Mouse (Mus musculus) E14TG2a.4 (cell line): ENCODE measurements at regions not wholly inside any gene's neighbourhood (a gene's known extent, or its start where the extent isn't known, plus 50 kb on each side); places are given as distances from the start of the nearest gene placed in this dataset.

Source experiments
- H3K27me3 ChIP-seq: 2 replicates; pipeline ENCODE4 v1.6.1; 2014; ENCODE audit warnings: low read length, control low read depth; ENCODE audit not compliant: insufficient read depth
- H3K36me3 ChIP-seq: 2 replicates; pipeline ENCODE4 v1.6.1; 2014; ENCODE audit warnings: low read length, control low read depth; ENCODE audit not compliant: insufficient read depth
- H3K4me1 ChIP-seq: replicated peaks from 2 replicates; pipeline ENCODE4 v1.6.1; 2014; ENCODE audit warnings: low read depth, low read length, control low read depth
- H3K4me3 ChIP-seq: replicated peaks from 2 replicates; pipeline ENCODE4 v1.5.1; 2014; ENCODE audit warnings: mild to moderate bottlenecking, low read length
- H3K9me3 ChIP-seq: 2 replicates; pipeline ENCODE4 v1.6.1; 2014; ENCODE audit warnings: low read length, control low read depth
- CTCF ChIP-seq: conservative IDR thresholded peaks from 2 replicates; pipeline ENCODE4 v1.5.1; 2014; ENCODE audit warnings: low read length
- NANOG ChIP-seq: IDR thresholded peaks from 2 replicates; pipeline ENCODE4 v1.6.1; 2014; ENCODE audit warnings: borderline replicate concordance, low read length, mixed read lengths
- POU5F1 ChIP-seq: IDR thresholded peaks from 2 replicates; pipeline ENCODE4 v1.6.1; 2014; ENCODE audit warnings: low read length, borderline replicate concordance

DNA sequence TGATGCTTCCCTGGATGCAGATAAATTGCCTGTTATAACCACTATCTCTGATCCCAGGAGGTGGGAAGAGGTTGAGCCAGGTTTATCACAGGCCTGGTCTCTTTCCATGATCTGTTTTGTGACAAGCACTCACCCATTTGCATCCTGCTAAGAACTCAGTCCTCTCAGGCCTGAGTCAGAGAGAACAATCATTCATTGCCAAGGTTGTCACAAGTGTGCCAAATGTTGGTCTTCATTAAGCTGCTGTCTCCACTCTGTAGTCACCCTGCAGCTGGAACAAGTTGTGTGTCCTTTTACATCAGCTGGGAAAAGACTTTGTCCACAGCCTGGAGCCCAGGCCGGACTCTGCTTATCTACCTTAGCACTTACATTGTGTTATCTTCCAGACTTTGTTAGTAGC lies 233.6 kb upstream of the Rbfox1 start:
- H3K4me3 ChIP-seq, result no peak overlapping the region
- TF ChIP-seq NANOG (no peak), CTCF (no peak), POU5F1 (no peak)
- no peaks in the 10 kb centered on the region for H3K27me3 ChIP-seq
- H3K36me3 ChIP-seq, result no peaks in the 10 kb centered on the region
- no peaks in the 10 kb centered on the region for H3K4me1 ChIP-seq
- no peaks in the 10 kb centered on the region for H3K9me3 ChIP-seq

DNA sequence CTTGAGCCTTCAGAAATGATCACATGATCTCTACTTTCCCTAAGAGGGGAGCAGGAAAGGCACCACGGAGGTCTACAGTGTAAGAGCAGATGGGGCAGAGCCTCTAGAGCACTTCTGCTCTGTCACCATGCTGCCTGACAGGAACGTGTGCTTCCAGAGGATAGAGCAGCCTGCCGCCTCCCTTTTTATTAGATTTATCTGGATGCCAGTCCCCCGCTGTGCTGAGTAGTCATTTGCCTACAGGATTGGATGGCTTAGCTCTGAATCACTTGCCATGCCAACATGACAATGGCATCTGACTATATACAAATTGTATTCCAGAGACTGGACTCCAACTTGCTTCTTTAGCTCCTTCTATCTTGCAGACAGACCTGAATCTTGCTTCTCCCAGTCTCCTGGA lies 234.2 kb upstream of the Rbfox1 start:
- Histone ChIP-seq H3K9me3 (no peaks in the 10 kb centered on the region), H3K4me1 (no peaks in the 10 kb centered on the region), H3K27me3 (no peaks in the 10 kb centered on the region), H3K36me3 (no peaks in the 10 kb centered on the region), H3K4me3 (no peak overlapping the region)
- TF ChIP-seq NANOG (no peak), POU5F1 (no peak), CTCF (no peak)

- Histone ChIP-seq H3K9me3 (peaks cover 2% of the 10 kb centered on the region; the same call in 1 of the 2 replicates), H3K36me3 (no peaks in the 10 kb centered on the region), H3K4me3 (no peak overlapping the region), H3K27me3 (no peaks in the 10 kb centered on the region), H3K4me1 (no peaks in the 10 kb centered on the region)
- TF ChIP-seq NANOG (no peak), CTCF (no peak), POU5F1 (no peak)
Measured at GRCm38 (mm10) chr16:5639956-5640355, 245.2 kb upstream of the Rbfox1 start.

GRCm38 (mm10) chr16:5629996-5630395 lies 255.2 kb upstream of the Rbfox1 start:
- no peaks in the 10 kb centered on the region for H3K36me3 ChIP-seq
- TF ChIP-seq CTCF (no peak), POU5F1 (no peak), NANOG (no peak)
- H3K4me3 ChIP-seq, result no peak overlapping the region
- no peaks in the 10 kb centered on the region for H3K9me3 ChIP-seq
- H3K27me3 ChIP-seq, result no peaks in the 10 kb centered on the region
- no peaks in the 10 kb centered on the region for H3K4me1 ChIP-seq

DNA sequence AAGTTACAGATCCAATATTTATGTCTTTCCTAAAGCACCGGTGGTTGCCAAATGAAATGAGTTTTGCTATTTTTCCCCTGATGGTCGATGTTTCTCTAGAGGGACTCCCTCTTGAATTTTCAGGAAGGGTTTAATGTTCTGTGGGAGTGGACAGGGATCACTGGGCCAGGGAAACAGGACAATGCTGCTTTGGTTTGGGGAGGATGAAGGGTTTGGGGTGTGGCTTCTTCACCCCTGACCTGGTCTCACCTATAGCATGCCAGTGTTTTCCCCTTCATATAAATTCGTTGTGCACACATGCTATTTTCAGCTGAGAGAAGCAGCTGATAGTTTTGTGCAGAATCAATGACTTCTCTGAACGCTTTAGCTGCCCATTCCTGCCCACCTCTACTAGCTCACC lies 257.2 kb upstream of the Rbfox1 start:
- H3K27me3 ChIP-seq, result no peaks in the 10 kb centered on the region
- TF ChIP-seq CTCF, result no peak
- TF ChIP-seq POU5F1, result no peak
- no peak for TF ChIP-seq NANOG
- no peaks in the 10 kb centered on the region for H3K9me3 ChIP-seq
- no peak overlapping the region for H3K4me3 ChIP-seq
- no peaks in the 10 kb centered on the region for H3K4me1 ChIP-seq
- no peaks in the 10 kb centered on the region for H3K36me3 ChIP-seq

- Histone ChIP-seq H3K9me3 (no peaks in the 10 kb centered on the region), H3K4me1 (no peaks in the 10 kb centered on the region), H3K27me3 (no peaks in the 10 kb centered on the region), H3K4me3 (no peak overlapping the region), H3K36me3 (no peaks in the 10 kb centered on the region)
- TF ChIP-seq CTCF (no peak), POU5F1 (no peak), NANOG (no peak)
Measured at GRCm38 (mm10) chr16:5627117-5627909, 257.8 kb upstream of the Rbfox1 start.

DNA sequence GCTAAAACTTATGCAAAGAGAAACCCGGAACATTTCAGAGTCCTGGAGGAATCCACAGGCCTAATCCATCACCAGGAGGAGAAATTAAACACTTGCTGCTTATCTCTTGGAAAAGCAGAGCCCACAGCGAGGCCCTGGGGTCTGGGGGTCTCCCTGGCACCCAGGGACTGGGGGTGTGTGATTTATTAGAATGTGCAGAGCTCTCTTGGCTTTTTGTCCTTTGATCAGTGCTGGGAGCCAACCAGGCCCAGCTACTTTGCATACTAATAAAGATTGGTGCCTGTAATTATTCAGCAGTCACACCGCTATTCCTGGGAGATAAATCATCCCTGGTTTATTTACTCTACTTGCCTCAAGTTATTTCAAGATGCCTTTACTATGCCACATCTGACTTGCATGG lies 260.0 kb upstream of the Rbfox1 start:
- Histone ChIP-seq H3K36me3 (no peaks in the 10 kb centered on the region), H3K27me3 (no peaks in the 10 kb centered on the region), H3K9me3 (no peaks in the 10 kb centered on the region), H3K4me3 (no peak overlapping the region), H3K4me1 (no peaks in the 10 kb centered on the region)
- TF ChIP-seq POU5F1, result no peak
- no peak for TF ChIP-seq NANOG
- TF ChIP-seq CTCF, result no peak

DNA sequence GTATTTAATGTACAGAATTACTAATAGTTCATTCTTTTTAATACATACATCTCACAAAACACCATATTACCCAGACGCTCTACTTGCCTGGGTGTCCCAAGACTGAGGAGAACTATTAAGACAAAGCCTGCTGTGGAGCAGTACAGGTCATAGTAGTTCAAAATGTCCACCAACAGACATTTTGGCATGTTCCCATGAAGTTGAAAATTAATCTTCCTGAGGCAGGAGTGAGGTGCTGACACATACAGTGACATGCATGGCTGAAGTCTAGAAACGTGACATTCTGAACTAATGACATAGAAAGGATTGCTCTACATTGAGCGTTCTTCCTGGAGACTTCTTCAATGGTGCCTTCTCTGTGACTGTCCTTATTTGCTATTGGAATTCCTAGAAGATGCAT lies 264.6 kb upstream of the Rbfox1 start:
- TF ChIP-seq NANOG (no peak), CTCF (no peak), POU5F1 (no peak)
- Histone ChIP-seq H3K4me3 (no peak overlapping the region), H3K9me3 (no peaks in the 10 kb centered on the region), H3K4me1 (no peaks in the 10 kb centered on the region), H3K36me3 (no peaks in the 10 kb centered on the region), H3K27me3 (no peaks in the 10 kb centered on the region)

- TF ChIP-seq POU5F1 (no peak), NANOG (no peak), CTCF (no peak)
- no peaks in the 10 kb centered on the region for H3K27me3 ChIP-seq
- no peaks in the 10 kb centered on the region for H3K36me3 ChIP-seq
- no peak overlapping the region for H3K4me3 ChIP-seq
- H3K9me3 ChIP-seq, result no peaks in the 10 kb centered on the region
- H3K4me1 ChIP-seq, result no peaks in the 10 kb centered on the region
Measured at GRCm38 (mm10) chr16:5616356-5616755, 268.8 kb upstream of the Rbfox1 start.
